Mouse (Mus musculus) cerebellum, adult 2 months (tissue): ENCODE data around the gene 4930503B20Rik. TPM values are rescaled to one million over a fixed set of nuclear protein-coding genes. Genes with fewer than 3 reads are reported as not detected.

Experiments
- DNase-seq, 2 experiments: peaks; one replicate each; pipeline ENCODE4 v3.0.0; 2021
- H3K27ac ChIP-seq: fragments of 200-500 bp; 2 replicates; pipeline ENCODE4 v1.5.1; 2012; ENCODE audit warnings: low read length, control low read depth, inconsistent platforms; ENCODE audit not compliant: insufficient read depth
- H3K27me3 ChIP-seq: fragments of 200-500 bp; 2 replicates; pipeline ENCODE4 v1.6.1; 2012; ENCODE audit warnings: inconsistent platforms, mild to moderate bottlenecking, low read length, moderate library complexity; ENCODE audit not compliant: control insufficient read depth, insufficient read depth
- H3K4me1 ChIP-seq: fragments of 200-500 bp; 2 replicates; pipeline ENCODE4 v1.6.1; 2011; ENCODE audit warnings: low read length; ENCODE audit not compliant: control insufficient read depth, insufficient read depth
- H3K4me3 ChIP-seq: fragments of 200-500 bp; replicated peaks from 2 replicates; pipeline ENCODE3; 2011; ENCODE audit warnings: mild to moderate bottlenecking, low read depth, low read length, control low read depth; ENCODE audit not compliant: insufficient read depth
- CTCF ChIP-seq: fragments of 200-500 bp; IDR thresholded peaks from 2 replicates; pipeline ENCODE4 v1.5.1; 2011; ENCODE audit warnings: low read depth, mild to moderate bottlenecking, control low read depth, low read length, moderate library complexity, borderline replicate concordance; ENCODE audit not compliant: insufficient read depth
- POLR2A ChIP-seq: fragments of 200-500 bp; IDR thresholded peaks from 2 replicates; pipeline ENCODE4 v1.6.1; 2011; ENCODE audit warnings: low read length, control low read depth, borderline replicate concordance; ENCODE audit not compliant: insufficient read depth
- WGBS: fragments of 180-500 bp; shearing (Covaris S2); methylation state at CpG from one replicate; pipeline ENCODE4 v1.1.7; 2018; 5-methylcytosine and 5-hydroxymethylcytosine counted together
- polyA plus RNA-seq: library from polyadenylated mRNA; depleted of rRNA; stranded (reverse); fragments of >200 nt; gene quantifications from 2 replicates; pipeline ENCODE4 v1.2.3, GENCODE M21; 2012

Gene 4930503B20Rik
- polyA plus RNA-seq, 1 experiment, result not detected

DNA sequence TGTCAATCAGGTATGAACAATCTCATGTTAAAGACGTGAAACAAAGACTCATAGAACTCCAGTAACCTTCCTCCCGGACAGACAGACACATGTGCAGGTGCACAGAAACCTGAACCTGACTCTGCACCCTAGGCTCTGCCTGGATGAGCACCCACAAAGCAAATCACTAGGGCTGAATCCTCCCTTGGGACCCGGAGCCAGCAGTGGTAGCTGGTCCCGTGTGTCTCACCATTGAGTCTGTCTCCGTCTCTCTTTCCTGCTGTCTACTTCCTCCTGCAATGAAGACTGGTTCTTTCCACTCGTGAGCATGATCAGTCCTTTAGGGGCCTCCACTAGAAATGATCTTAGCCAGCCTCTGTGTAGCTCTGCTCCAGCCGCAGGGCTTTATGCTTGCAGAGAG, 10.8 kb upstream of the 4930503B20Rik start:
- no peak overlapping the region for H3K27ac ChIP-seq
- no peak for TF ChIP-seq CTCF
- TF ChIP-seq POLR2A, result no peak
- no peak overlapping the region for H3K4me3 ChIP-seq
- peaks cover 9% of the 10 kb centered on the region for H3K4me1 ChIP-seq
- DNase-seq, result no peak
- 90% methylated on average over 7 of the region's 7 CpGs for WGBS
- H3K27me3 ChIP-seq, result no peaks in the 10 kb centered on the region

DNA sequence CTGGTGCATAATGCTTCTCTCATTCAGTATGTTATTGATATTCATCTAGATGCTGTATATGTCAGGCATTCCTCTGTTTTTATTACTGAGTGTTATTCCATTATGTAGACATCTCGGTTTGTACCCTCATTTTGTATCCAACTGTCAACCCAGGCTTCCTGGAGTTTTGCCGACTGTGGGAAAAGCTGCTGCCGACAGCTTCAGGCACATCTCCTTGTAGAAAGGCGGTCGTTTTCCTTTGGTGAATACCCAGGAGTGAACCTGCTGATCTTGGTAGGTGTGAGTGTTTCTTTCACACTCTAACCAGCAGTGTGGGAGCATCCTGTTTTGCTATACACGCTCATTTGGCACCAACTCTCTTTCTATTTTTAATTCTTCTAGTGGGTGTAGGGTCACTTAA, 9.9 kb upstream of the 4930503B20Rik start:
- no peak for DNase-seq
- WGBS, result 14% methylated on average over 6 of the region's 6 CpGs
- no peaks in the 10 kb centered on the region for H3K27me3 ChIP-seq
- H3K4me3 ChIP-seq, result no peak overlapping the region
- peaks cover 9% of the 10 kb centered on the region for H3K4me1 ChIP-seq
- no peak for TF ChIP-seq POLR2A
- TF ChIP-seq CTCF, result no peak
- no peak overlapping the region for H3K27ac ChIP-seq

DNA sequence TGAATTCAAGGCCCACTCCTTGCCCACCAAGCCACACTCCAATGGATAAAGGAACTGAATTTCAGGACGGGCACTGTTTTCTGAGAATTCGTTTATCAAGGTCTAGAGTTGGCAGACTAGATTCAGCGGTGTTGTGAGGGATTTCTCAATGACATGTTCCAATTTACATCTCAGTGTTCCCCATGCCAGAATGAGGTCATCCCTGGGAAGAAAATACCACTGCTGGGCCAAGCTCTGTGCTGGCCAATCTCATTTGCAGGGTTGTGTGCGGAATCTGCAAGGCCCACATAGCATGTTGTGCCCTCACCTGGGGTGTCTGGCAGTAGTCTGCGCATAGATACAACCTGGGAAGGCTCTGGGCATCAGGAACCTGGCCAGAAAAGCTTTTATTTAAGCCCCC, 8.2 kb upstream of the 4930503B20Rik start:
- Histone ChIP-seq H3K27me3 (no peaks in the 10 kb centered on the region), H3K4me3 (no peak overlapping the region), H3K4me1 (peaks cover 9% of the 10 kb centered on the region), H3K27ac (no peak overlapping the region)
- WGBS, result 12% methylated on average over 5 of the region's 5 CpGs
- DNase-seq, result peak; percentile 75 to 91
- no peak for TF ChIP-seq POLR2A
- TF ChIP-seq CTCF, result no peak

DNA sequence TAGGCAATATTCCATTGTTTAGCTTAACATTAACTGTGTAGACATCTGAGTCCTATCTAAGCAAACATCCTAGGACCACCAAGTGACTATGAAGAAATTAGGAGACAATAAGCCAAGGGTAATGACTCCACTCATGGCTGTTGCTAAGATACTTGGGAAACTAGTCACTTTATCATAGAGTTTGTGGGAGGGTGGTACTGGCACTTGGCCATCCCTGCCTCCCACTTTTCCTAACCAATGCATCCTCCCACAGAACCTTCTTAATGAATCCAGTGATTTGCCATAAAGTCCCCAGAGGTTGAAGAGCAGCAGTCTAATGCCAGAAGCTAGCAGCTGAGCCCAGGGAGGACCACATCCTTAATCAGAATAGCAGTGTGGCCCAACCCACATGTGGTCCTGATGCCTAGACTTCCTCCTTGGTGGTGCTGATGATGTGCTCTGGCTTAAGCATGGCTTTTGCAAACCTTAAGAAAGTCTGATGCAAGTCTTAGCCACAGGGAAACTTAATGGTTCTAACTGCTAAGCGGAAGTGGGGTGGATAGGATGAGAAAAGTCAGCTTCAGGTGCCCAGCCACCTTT, 7.0 kb upstream of the 4930503B20Rik start:
- WGBS, result 97% methylated on average over 1 of the region's 1 CpGs

DNA sequence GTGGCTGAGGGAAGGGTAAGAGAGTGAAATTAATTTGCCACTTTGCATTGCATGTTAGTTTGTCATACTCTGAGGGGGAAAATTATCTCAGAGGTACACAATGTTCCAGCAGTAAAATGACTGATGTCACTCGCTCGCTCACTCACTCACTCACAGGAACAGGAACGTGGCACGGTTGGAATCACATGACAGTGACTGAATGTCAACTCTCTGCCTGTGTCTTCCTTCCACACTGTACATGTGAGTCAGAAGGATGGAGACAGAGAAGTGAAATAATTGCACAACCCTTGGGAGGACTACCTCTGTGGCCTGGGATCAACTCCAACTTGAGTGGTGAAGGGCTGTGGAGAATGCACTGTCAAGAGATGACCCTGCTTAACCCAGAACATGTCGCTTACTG, 6.3 kb upstream of the 4930503B20Rik start:
- no peaks in the 10 kb centered on the region for H3K27me3 ChIP-seq
- DNase-seq, result no peak
- no peak overlapping the region for H3K4me3 ChIP-seq
- TF ChIP-seq CTCF, result no peak
- no peak for TF ChIP-seq POLR2A
- H3K27ac ChIP-seq, result no peak overlapping the region
- peaks cover 9% of the 10 kb centered on the region for H3K4me1 ChIP-seq
- 94% methylated on average over 5 of the region's 5 CpGs for WGBS

More for the DNA sequence above, 7.0 kb upstream of the 4930503B20Rik start:
- Histone ChIP-seq H3K27me3 (no peaks in the 10 kb centered on the region), H3K27ac (no peak overlapping the region), H3K4me1 (peaks cover 9% of the 10 kb centered on the region), H3K4me3 (no peak overlapping the region)
- no peak for TF ChIP-seq CTCF
- no peak for TF ChIP-seq POLR2A
- DNase-seq, result no peak

DNA sequence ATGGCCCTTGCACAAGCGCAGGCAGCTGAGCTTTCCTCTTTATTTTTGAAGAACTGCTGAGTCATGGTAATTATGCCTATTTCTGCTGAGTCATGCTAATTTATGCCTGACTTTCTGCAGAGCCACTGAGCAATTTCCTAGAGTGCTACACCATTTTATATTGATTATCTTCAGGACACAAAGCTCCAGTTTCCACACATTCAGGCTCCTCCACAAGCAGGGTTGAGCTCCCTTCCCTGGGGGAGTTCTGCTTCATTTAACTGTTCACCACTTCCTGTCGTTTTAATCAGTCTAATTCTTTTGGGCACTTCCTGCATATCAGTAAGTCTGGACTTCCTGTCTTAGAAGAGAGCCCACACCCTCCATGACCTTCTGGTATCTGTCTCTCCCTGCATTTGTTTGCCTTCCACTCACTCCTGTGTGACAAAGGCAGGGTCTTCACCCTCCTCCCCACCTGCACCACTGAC, 4.0 kb upstream of the 4930503B20Rik start:
- Histone ChIP-seq H3K27me3 (no peaks in the 10 kb centered on the region), H3K4me1 (peaks cover under 1% of the 10 kb centered on the region; the same call in 1 of the 2 replicates), H3K27ac (no peak overlapping the region), H3K4me3 (no peak overlapping the region)
- TF ChIP-seq CTCF (no peak), POLR2A (no peak)
- 70% methylated on average over 2 of the region's 2 CpGs for WGBS
- DNase-seq, result no peak

DNA sequence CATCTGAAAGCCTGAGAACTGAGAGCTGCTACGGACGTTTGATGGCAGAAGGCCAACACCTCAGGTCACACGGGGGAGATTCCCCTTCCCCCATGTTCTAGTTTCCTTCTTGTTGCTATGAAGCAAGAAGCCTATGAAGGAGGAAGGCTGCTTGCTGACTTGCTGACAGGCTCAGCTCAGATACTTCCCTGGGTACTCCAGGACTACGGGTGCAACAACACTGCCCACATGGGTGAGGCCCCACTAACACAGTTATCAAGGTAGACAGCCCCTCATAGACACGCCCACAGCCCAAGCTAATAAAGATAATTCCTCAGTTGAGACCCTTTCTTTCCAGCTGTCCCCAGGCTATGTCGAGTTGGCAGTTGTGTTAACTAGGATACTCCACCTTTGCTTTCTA, 2.6 kb upstream of the 4930503B20Rik start:
- H3K27me3 ChIP-seq, result no peaks in the 10 kb centered on the region
- H3K27ac ChIP-seq, result no peak overlapping the region
- no peaks in the 10 kb centered on the region for H3K4me1 ChIP-seq
- DNase-seq, result no peak
- H3K4me3 ChIP-seq, result no peak overlapping the region
- TF ChIP-seq POLR2A (no peak), CTCF (no peak)
- 42% methylated on average over 6 of the region's 6 CpGs for WGBS

DNA sequence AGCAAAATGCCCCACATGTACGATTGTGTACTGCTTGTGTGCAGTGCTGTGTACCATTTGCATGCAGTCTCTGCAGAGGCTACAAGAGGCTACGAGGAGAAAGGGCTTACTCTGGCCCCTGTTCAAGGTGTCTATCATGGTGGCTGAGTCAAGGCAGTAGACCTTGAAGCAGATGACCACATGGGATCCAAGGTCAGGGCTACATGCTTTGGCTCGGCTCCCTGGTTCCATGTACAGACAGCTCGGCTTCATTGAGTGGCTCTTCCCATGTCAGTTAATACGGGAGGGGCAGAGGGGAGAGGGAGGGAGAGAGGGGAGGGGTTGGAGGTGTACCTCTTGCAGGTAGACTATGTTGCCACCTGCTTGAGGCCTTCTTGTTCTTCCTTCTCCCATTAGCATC, 1.3 kb upstream of the 4930503B20Rik start:
- TF ChIP-seq CTCF (no peak), POLR2A (no peak)
- H3K27me3 ChIP-seq, result no peaks in the 10 kb centered on the region
- no peak for DNase-seq
- H3K27ac ChIP-seq, result no peak overlapping the region
- H3K4me1 ChIP-seq, result no peaks in the 10 kb centered on the region
- WGBS, result 79% methylated on average over 5 of the region's 5 CpGs
- no peak overlapping the region for H3K4me3 ChIP-seq
